Mouse (Mus musculus): ENCODE measurements at regions not wholly inside any gene's neighbourhood (a gene's known extent, or its start where the extent isn't known, plus 50 kb on each side); places are given as distances from the start of the nearest gene placed in this dataset.

DNA sequence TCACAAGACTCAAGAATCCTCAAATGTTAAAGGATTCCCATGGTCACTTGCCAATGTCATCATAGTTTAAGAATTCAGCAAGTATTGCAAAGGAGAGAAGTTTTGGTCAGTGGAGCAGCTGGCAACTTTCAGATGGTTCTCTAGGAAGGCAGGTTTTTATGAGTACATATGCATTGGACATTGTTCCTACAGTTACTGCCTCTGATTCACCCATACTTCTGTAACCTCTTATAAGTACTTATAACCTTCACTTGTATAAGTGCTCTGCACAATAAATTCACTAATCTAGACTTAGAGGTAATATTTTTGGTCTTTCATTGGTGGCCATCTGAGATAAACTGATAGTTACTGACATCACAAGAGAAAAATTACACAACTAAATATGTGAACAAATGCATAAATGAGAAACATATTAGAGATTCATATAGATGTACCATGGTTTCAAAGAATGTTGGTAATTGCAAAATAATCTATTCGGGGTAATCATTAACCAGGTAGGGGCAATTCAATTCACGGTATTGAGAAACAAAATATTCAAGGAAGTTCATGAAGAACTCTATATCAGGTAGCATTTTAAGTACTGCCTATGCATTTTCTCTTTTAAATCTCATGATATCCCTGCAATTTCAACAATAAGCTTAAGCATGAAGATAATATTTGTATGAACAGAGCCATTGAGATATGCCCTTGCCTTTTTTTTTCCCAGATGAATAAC is 1059.6 kb downstream of the Pla2g4a start:
- Histone ChIP-seq H3K27me3 (ENCODE audit: control insufficient read depth, insufficient read depth, low read length, poor library complexity, severe bottlenecking) (no peaks in the 10 kb centered on the region), H3K9ac (ENCODE audit: low read depth, poor library complexity, severe bottlenecking) (no peak overlapping the region), H3K4me3 (ENCODE audit: low read depth, low read length) (no peak overlapping the region), H3K4me1 (ENCODE audit: control insufficient read depth, insufficient read depth, low read length) (no peaks in the 10 kb centered on the region), H3K9me3 (replicated peaks; ENCODE audit: control insufficient read depth, insufficient read depth, low read length, poor library complexity, severe bottlenecking) (no peaks in the 10 kb centered on the region), H3K27ac (ENCODE audit: insufficient read depth, low read length) (no peak overlapping the region), H3K36me3 (ENCODE audit: control insufficient read depth, insufficient read depth, low read length, poor library complexity, severe bottlenecking) (no peaks in the 10 kb centered on the region)
- TF ChIP-seq CTCF (IDR thresholded peaks at IDR 0.05; ENCODE audit: low read depth, low read length): no peak
- no peak for TF ChIP-seq POLR2A (IDR thresholded peaks at IDR 0.05; ENCODE audit: insufficient read depth, low read length)
- TF ChIP-seq EP300 (IDR thresholded peaks at IDR 0.05; ENCODE audit: insufficient read depth, low read depth, low read length): no peak

DNA sequence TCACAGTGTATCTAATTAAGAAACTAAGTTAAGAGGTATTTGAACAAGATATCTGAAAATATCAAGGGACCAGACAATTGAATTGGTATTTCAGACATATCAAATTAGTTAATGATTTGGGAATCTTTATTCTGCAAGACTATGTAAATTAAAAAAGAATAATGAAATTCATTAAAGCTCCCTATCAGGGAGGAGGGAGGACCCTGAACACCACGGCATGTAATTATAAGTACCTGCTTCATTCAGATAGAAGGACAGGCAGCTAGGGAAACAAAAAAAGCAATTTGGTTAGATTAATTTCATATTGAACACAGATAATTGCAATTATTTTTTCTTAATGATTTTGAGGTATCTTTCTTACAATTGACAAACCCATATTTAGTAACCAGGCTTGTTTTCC is 1090.3 kb downstream of the Pla2g4a start:
- no peaks in the 10 kb centered on the region for H3K27me3 ChIP-seq (ENCODE audit: control insufficient read depth, insufficient read depth, low read length, poor library complexity, severe bottlenecking)
- no peak overlapping the region for H3K27ac ChIP-seq (ENCODE audit: insufficient read depth, low read length)
- no peak overlapping the region for H3K4me3 ChIP-seq (ENCODE audit: low read depth, low read length)
- H3K36me3 ChIP-seq (ENCODE audit: control insufficient read depth, insufficient read depth, low read length, poor library complexity, severe bottlenecking): no peaks in the 10 kb centered on the region
- no peaks in the 10 kb centered on the region for H3K9me3 ChIP-seq (replicated peaks; ENCODE audit: control insufficient read depth, insufficient read depth, low read length, poor library complexity, severe bottlenecking)
- no peak for TF ChIP-seq POLR2A (IDR thresholded peaks at IDR 0.05; ENCODE audit: insufficient read depth, low read length)
- no peak for TF ChIP-seq CTCF (IDR thresholded peaks at IDR 0.05; ENCODE audit: low read depth, low read length)
- no peak for TF ChIP-seq EP300 (IDR thresholded peaks at IDR 0.05; ENCODE audit: insufficient read depth, low read depth, low read length)
- H3K4me1 ChIP-seq (ENCODE audit: control insufficient read depth, insufficient read depth, low read length): no peaks in the 10 kb centered on the region
- no peak overlapping the region for H3K9ac ChIP-seq (ENCODE audit: low read depth, poor library complexity, severe bottlenecking)

DNA sequence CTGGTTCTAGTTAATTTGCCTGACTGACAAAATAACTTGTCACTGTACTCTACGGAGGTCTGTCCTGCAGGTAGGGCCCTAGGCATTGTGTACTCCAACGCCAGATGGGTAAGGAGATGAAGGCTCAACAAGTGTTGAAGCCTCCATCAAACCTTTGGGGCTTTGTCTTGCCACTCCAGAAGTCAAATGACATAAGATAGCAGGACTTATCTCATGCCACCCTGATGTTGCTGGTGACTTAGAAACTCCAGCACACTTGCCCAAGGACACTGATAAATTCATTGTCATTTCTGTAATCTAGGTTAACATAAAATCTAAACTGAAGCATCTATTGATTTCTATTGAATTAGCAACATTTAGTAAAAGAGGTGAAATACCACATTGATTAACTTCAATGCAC is 1097.5 kb downstream of the Pla2g4a start:
- no peaks in the 10 kb centered on the region for H3K27me3 ChIP-seq (ENCODE audit: control insufficient read depth, insufficient read depth, low read length, poor library complexity, severe bottlenecking)
- H3K4me3 ChIP-seq (ENCODE audit: low read depth, low read length): no peak overlapping the region
- H3K27ac ChIP-seq (ENCODE audit: insufficient read depth, low read length): no peak overlapping the region
- H3K4me1 ChIP-seq (ENCODE audit: control insufficient read depth, insufficient read depth, low read length): no peaks in the 10 kb centered on the region
- TF ChIP-seq POLR2A (IDR thresholded peaks at IDR 0.05; ENCODE audit: insufficient read depth, low read length): no peak
- TF ChIP-seq CTCF (IDR thresholded peaks at IDR 0.05; ENCODE audit: low read depth, low read length): no peak
- TF ChIP-seq EP300 (IDR thresholded peaks at IDR 0.05; ENCODE audit: insufficient read depth, low read depth, low read length): no peak
- no peak overlapping the region for H3K9ac ChIP-seq (ENCODE audit: low read depth, poor library complexity, severe bottlenecking)
- no peaks in the 10 kb centered on the region for H3K9me3 ChIP-seq (replicated peaks; ENCODE audit: control insufficient read depth, insufficient read depth, low read length, poor library complexity, severe bottlenecking)
- no peaks in the 10 kb centered on the region for H3K36me3 ChIP-seq (ENCODE audit: control insufficient read depth, insufficient read depth, low read length, poor library complexity, severe bottlenecking)

DNA sequence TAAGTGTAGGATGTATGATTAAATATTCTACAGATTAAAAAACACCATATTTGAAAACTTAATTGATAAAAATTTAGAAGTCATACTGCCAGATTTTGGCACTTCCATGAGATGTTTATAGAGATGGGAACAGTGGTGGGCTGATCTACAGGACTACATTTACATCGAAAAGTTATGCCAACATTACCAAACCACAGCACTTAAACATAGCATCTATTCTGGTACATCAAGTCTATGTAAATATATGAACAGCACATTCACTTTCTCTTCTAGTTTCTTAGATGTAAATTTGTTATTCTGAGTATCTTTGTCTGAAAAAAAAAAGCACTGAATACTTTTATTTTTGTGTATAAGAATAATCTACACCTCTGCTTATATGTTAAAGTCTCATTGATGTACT is 1108.1 kb downstream of the Pla2g4a start:
- Histone ChIP-seq H3K9ac (ENCODE audit: low read depth, poor library complexity, severe bottlenecking) (no peak overlapping the region), H3K9me3 (replicated peaks; ENCODE audit: control insufficient read depth, insufficient read depth, low read length, poor library complexity, severe bottlenecking) (no peaks in the 10 kb centered on the region), H3K27me3 (ENCODE audit: control insufficient read depth, insufficient read depth, low read length, poor library complexity, severe bottlenecking) (no peaks in the 10 kb centered on the region), H3K4me1 (ENCODE audit: control insufficient read depth, insufficient read depth, low read length) (no peaks in the 10 kb centered on the region), H3K27ac (ENCODE audit: insufficient read depth, low read length) (no peak overlapping the region), H3K36me3 (ENCODE audit: control insufficient read depth, insufficient read depth, low read length, poor library complexity, severe bottlenecking) (no peaks in the 10 kb centered on the region), H3K4me3 (ENCODE audit: low read depth, low read length) (no peak overlapping the region)
- no peak for TF ChIP-seq EP300 (IDR thresholded peaks at IDR 0.05; ENCODE audit: insufficient read depth, low read depth, low read length)
- TF ChIP-seq CTCF (IDR thresholded peaks at IDR 0.05; ENCODE audit: low read depth, low read length): no peak
- TF ChIP-seq POLR2A (IDR thresholded peaks at IDR 0.05; ENCODE audit: insufficient read depth, low read length): no peak

DNA sequence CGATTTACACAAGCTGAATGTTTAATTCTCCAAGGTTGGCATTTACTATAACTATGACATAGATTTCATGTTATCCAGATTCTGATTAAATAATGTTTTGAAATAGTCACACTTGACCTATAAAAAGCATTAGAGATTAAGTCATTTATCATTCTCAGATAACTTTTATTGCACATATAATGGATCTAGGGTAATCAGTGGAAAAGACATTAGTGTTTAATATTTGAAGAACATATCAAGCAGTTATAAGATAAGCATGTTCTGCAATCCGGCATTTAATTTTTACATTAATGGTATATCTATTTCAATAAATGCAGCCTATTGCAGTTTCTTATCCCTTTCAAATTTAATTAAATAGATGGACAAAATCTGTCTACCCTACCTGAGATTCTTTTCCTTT is 1114.5 kb downstream of the Pla2g4a start:
- H3K4me1 ChIP-seq (ENCODE audit: control insufficient read depth, insufficient read depth, low read length): no peaks in the 10 kb centered on the region
- H3K27ac ChIP-seq (ENCODE audit: insufficient read depth, low read length): no peak overlapping the region
- TF ChIP-seq EP300 (IDR thresholded peaks at IDR 0.05; ENCODE audit: insufficient read depth, low read depth, low read length): no peak
- no peak for TF ChIP-seq CTCF (IDR thresholded peaks at IDR 0.05; ENCODE audit: low read depth, low read length)
- no peak for TF ChIP-seq POLR2A (IDR thresholded peaks at IDR 0.05; ENCODE audit: insufficient read depth, low read length)
- H3K36me3 ChIP-seq (ENCODE audit: control insufficient read depth, insufficient read depth, low read length, poor library complexity, severe bottlenecking): no peaks in the 10 kb centered on the region
- H3K9ac ChIP-seq (ENCODE audit: low read depth, poor library complexity, severe bottlenecking): no peak overlapping the region
- H3K4me3 ChIP-seq (ENCODE audit: low read depth, low read length): no peak overlapping the region
- no peaks in the 10 kb centered on the region for H3K9me3 ChIP-seq (replicated peaks; ENCODE audit: control insufficient read depth, insufficient read depth, low read length, poor library complexity, severe bottlenecking)
- no peaks in the 10 kb centered on the region for H3K27me3 ChIP-seq (ENCODE audit: control insufficient read depth, insufficient read depth, low read length, poor library complexity, severe bottlenecking)

DNA sequence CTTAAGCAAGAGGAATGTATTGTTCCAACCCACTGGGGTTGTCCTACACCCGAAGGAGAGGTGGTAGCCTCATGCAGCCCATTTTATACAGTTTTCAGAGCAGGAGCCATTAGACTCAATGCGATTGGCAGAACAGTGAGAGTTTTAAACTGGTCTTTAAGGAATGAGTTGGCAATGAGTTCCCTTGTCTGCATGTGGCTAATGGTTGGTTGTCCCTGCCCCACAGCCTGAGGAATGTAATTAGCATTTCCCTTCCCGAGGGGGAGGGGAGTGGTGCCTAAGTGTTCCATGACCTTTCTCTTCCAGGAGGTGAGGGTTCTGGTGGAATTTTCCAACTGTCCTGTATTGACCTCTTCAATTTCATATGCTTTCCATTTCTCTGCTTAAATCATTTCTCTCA is 1137.9 kb downstream of the Pla2g4a start:
- H3K27ac ChIP-seq (ENCODE audit: insufficient read depth, low read length): 0 out of 2 replicates have a peak overlapping the region, but pooled peaks have one; percentile 21
- no peak overlapping the region for H3K4me3 ChIP-seq (ENCODE audit: low read depth, low read length)
- H3K4me1 ChIP-seq (ENCODE audit: control insufficient read depth, insufficient read depth, low read length): peaks cover under 1% of the 10 kb centered on the region
- H3K9ac ChIP-seq (ENCODE audit: low read depth, poor library complexity, severe bottlenecking): no peak overlapping the region
- H3K27me3 ChIP-seq (ENCODE audit: control insufficient read depth, insufficient read depth, low read length, poor library complexity, severe bottlenecking): no peaks in the 10 kb centered on the region
- H3K9me3 ChIP-seq (replicated peaks; ENCODE audit: control insufficient read depth, insufficient read depth, low read length, poor library complexity, severe bottlenecking): no peaks in the 10 kb centered on the region
- H3K36me3 ChIP-seq (ENCODE audit: control insufficient read depth, insufficient read depth, low read length, poor library complexity, severe bottlenecking): no peaks in the 10 kb centered on the region
- TF ChIP-seq CTCF (IDR thresholded peaks at IDR 0.05; ENCODE audit: low read depth, low read length) (no peak), POLR2A (IDR thresholded peaks at IDR 0.05; ENCODE audit: insufficient read depth, low read length) (no peak), EP300 (IDR thresholded peaks at IDR 0.05; ENCODE audit: insufficient read depth, low read depth, low read length) (no peak)
